Mouse (Mus musculus) hindbrain, embryonic 10.5 days (tissue): Measurements from ENCODE around the gene Gm3424. TPM values are rescaled to one million over a fixed set of nuclear protein-coding genes. Genes with fewer than 3 reads are reported as not detected.
"Not testable (repeated sequence)": the region's sequence is repeated elsewhere in the genome, so short reads cannot be mapped to it uniquely, and the experiment has no call there.

Source experiments
- DNase-seq: peaks from one replicate; pipeline ENCODE4 v3.0.0-alpha.2; 2017; ENCODE audit warnings: low spot score
- H3K27ac ChIP-seq: fragments of 300-500 bp; sonication (generic); 2 replicates; pipeline ENCODE4 v1.5.1; 2016; ENCODE audit warnings: mild to moderate bottlenecking, moderate library complexity
- H3K27me3 ChIP-seq: fragments of 300-500 bp; sonication (generic); 2 replicates; pipeline ENCODE4 v1.6.1; 2016; ENCODE audit warnings: mild to moderate bottlenecking; ENCODE audit not compliant: poor library complexity, insufficient read depth, severe bottlenecking
- H3K36me3 ChIP-seq: fragments of 300-500 bp; sonication (generic); 2 replicates; pipeline ENCODE4 v1.6.1; 2016; ENCODE audit warnings: mild to moderate bottlenecking, moderate library complexity
- H3K4me1 ChIP-seq: fragments of 300-500 bp; sonication (generic); replicated peaks from 2 replicates; pipeline ENCODE4 v1.6.1; 2016; ENCODE audit warnings: mild to moderate bottlenecking
- H3K4me3 ChIP-seq: fragments of 300-500 bp; sonication (generic); 2 replicates; pipeline ENCODE4 v1.5.1; 2016; ENCODE audit warnings: mild to moderate bottlenecking, moderate library complexity
- H3K9me3 ChIP-seq: fragments of 300-500 bp; sonication (generic); 2 replicates; pipeline ENCODE4 v1.6.1; 2016; ENCODE audit warnings: mild to moderate bottlenecking, moderate library complexity
- WGBS: fragments of 180-500 bp; shearing (Covaris S2); methylation state at CpG from one replicate; pipeline ENCODE4 v1.1.7; 2016; 5-methylcytosine and 5-hydroxymethylcytosine counted together
- polyA plus RNA-seq: library from polyadenylated mRNA; unstranded; fragments of >200 nt; fragmentation: Nextera tagmentation; extraction: Ambion mirVana; gene quantifications from 2 replicates; pipeline ENCODE4 v1.2.1, GENCODE M21; 2016

The Gm3424 gene
- not detected in 2 replicates for polyA plus RNA-seq

- H3K27me3 ChIP-seq, DNase-seq: not testable (repeated sequence)
- no CpG with 5 or more reads among the region's 3 CpGs for WGBS
Measured at GRCm38 (mm10) chr14:5830229-5830628, at the start of gene Gm3424. Gene Gm3424 (minus strand): TSS chr14:5830329.

DNA sequence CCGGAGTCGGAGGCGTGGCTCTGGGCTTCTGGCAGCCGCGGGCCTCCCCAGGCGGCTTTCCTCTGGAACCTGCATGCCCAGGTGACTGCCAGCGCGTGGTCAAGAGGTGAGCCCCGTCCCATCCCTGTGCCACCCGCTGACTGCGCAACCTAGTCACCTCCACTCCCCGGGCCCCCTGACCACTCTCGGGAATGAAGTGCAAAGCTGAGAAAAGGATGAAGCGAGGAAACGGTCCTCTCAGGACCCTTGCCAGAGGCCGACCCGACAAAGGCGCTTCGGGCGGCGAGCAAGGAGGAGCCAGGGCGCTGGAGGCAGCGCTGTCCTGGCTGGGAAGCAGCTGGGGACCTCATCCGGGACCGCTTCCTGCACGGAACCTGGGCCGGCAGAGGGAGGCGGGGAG, 49.7 kb upstream of the Gm3424 start:
- WGBS = 1% methylated on average over 28 of the region's 28 CpGs
- DNase-seq = peak; percentile 23
- H3K36me3 ChIP-seq, H3K27me3 ChIP-seq, H3K27ac ChIP-seq, H3K9me3 ChIP-seq, H3K4me1 ChIP-seq: not testable (repeated sequence)
- H3K4me3 ChIP-seq = peak overlapping the region; percentile 56

More at GRCm38 (mm10) chr14:5830229-5830628, at the start of gene Gm3424:
- H3K27ac ChIP-seq, H3K4me3 ChIP-seq, H3K4me1 ChIP-seq, H3K9me3 ChIP-seq, H3K36me3 ChIP-seq: not testable (repeated sequence)

DNA sequence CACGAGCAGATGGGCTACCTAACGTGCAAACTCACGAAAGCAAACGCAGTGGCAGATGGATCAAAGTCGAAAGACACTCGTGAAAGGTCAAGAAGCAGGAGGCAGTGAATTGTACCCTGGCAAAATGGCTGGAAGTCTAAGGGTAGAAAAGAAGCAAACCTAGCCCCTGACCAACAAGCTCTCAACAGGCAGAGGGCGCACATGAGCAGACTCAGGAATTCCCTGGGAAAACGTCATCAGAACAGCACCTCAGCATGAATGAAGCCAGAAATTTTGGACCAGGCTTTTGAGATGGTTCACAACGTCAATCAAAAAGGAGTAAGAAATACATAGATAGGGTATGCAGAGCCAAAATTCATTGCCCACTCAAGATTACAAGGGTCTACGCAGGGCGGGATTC, 49.0 kb upstream of the Gm3424 start:
- H3K9me3 ChIP-seq, H3K27ac ChIP-seq, H3K36me3 ChIP-seq, H3K4me3 ChIP-seq, H3K4me1 ChIP-seq, H3K27me3 ChIP-seq: not testable (repeated sequence)
- 10% methylated on average over 7 of the region's 11 CpGs for WGBS
- peak; percentile 56 for DNase-seq

GRCm38 (mm10) chr14:5855911-5856310, 25.8 kb upstream of the Gm3424 start:
- H3K27ac ChIP-seq, H3K27me3 ChIP-seq, H3K9me3 ChIP-seq, H3K4me3 ChIP-seq, H3K4me1 ChIP-seq, DNase-seq, H3K36me3 ChIP-seq: not testable (repeated sequence)
- 82% methylated on average over 3 of the region's 3 CpGs for WGBS

GRCm38 (mm10) chr14:5812699-5813356, 17.3 kb downstream of the Gm3424 start:
- DNase-seq, H3K27ac ChIP-seq, H3K4me3 ChIP-seq, H3K27me3 ChIP-seq, H3K9me3 ChIP-seq, H3K4me1 ChIP-seq, H3K36me3 ChIP-seq: not testable (repeated sequence)
- no CpG with 5 or more reads among the region's 47 CpGs for whole genome bisulfite sequencing

GRCm38 (mm10) chr14:5807882-5808281, 22.2 kb downstream of the Gm3424 start, which contains the start of gene Gm3383:
Gene Gm3383 (minus strand): TSS chr14:5807982.
- not testable (repeated sequence) for H3K36me3 ChIP-seq, H3K9me3 ChIP-seq, DNase-seq, H3K4me1 ChIP-seq, H3K4me3 ChIP-seq, H3K27me3 ChIP-seq, H3K27ac ChIP-seq
- WGBS = no CpG with 5 or more reads among the region's 3 CpGs

Other genes starting within 250 kb of the Gm3424 start
- gene Gm8265, start 197.3 kb downstream of the Gm3424 start, polyA plus RNA-seq = not detected in 2 replicates
- gene Gm9603, start 142.9 kb downstream of the Gm3424 start, polyA plus RNA-seq = not detected in 2 replicates
- 0.22 and 0.24 TPM in 2 replicates for gene Gm3373, start 88.8 kb downstream of the Gm3424 start, polyA plus RNA-seq
- gene Gm3383, start 22.3 kb downstream of the Gm3424 start, polyA plus RNA-seq = 0.65 and 0.77 TPM in 2 replicates
- 0.39 and 0.52 TPM in 2 replicates for gene Gm8237, start 50.1 kb upstream of the Gm3424 start, polyA plus RNA-seq
- gene Gm3248, start 131.4 kb upstream of the Gm3424 start, polyA plus RNA-seq = 0.32 and 0.59 TPM in 2 replicates
- not detected in 2 replicates for gene Gm3453, start 148.8 kb upstream of the Gm3424 start, polyA plus RNA-seq
- not detected in 2 replicates for gene Gm6337, start 227.9 kb upstream of the Gm3424 start, polyA plus RNA-seq